Mouse (Mus musculus) stomach, postnatal 0 days (tissue): ENCODE results near the gene Gm10778. TPM values are rescaled to one million over a fixed set of nuclear protein-coding genes. Genes with fewer than 3 reads are reported as not detected.
"Not testable (repeated sequence)": the region's sequence is repeated elsewhere in the genome, so short reads cannot be mapped to it uniquely, and the experiment has no call there.

Source experiments
- ATAC-seq: fragments of 200-750 bp; cut with Nextera tagmentation; 2 replicates; pipeline ENCODE4 v1.8.0; 2017; ENCODE audit not compliant: low FRiP score, low TSS enrichment
- DNase-seq: peaks from one replicate; pipeline ENCODE4 v3.0.0-alpha.2; 2016; ENCODE audit warnings: low spot score
- H3K27ac ChIP-seq: fragments of 300-500 bp; sonication (generic); replicated peaks from 2 replicates; pipeline ENCODE4 v1.5.1; 2014; ENCODE audit warnings: mild to moderate bottlenecking, control low read depth
- H3K27me3 ChIP-seq: fragments of 300-500 bp; sonication (generic); 2 replicates; pipeline ENCODE4 v1.6.1; 2014; ENCODE audit warnings: low read length; ENCODE audit not compliant: control insufficient read depth, insufficient read depth
- H3K36me3 ChIP-seq: fragments of 300-500 bp; sonication (generic); 2 replicates; pipeline ENCODE4 v1.6.1; 2014; ENCODE audit warnings: low read length, mixed read lengths; ENCODE audit not compliant: control insufficient read depth, insufficient read depth
- H3K4me1 ChIP-seq: fragments of 300-500 bp; sonication (generic); replicated peaks from 2 replicates; pipeline ENCODE4 v1.6.1; 2014; ENCODE audit warnings: antibody characterized with exemption; ENCODE audit not compliant: control insufficient read depth, insufficient read depth
- H3K4me2 ChIP-seq: fragments of 300-500 bp; sonication (generic); replicated peaks from 2 replicates; pipeline ENCODE4 v1.6.1; 2014; ENCODE audit warnings: low read depth, mild to moderate bottlenecking, control low read depth, moderate library complexity
- H3K4me3 ChIP-seq: fragments of 300-500 bp; sonication (generic); 2 replicates; pipeline ENCODE4 v1.5.1; 2014; ENCODE audit warnings: low read depth, low read length, control low read depth
- H3K9ac ChIP-seq: fragments of 300-500 bp; sonication (generic); 2 replicates; pipeline ENCODE4 v1.6.1; 2014; ENCODE audit warnings: mild to moderate bottlenecking, low read length, control low read depth, mixed read lengths
- H3K9me3 ChIP-seq: fragments of 300-500 bp; sonication (generic); 2 replicates; pipeline ENCODE4 v1.6.1; 2016; ENCODE audit warnings: low read length; ENCODE audit not compliant: control insufficient read depth
- CTCF ChIP-seq: IDR thresholded peaks from 2 replicates; pipeline ENCODE4 v1.5.1; 2016; ENCODE audit warnings: antibody characterized with exemption, low read depth, mild to moderate bottlenecking, moderate library complexity
- EP300 ChIP-seq: optimal IDR thresholded peaks from 2 replicates; pipeline ENCODE3; 2016; ENCODE audit warnings: antibody characterized with exemption
- WGBS: fragments of 180-500 bp; shearing (Covaris S2); extraction: QIAGEN DNeasy Blood & Tissue Kit; methylation state at CpG from one replicate; pipeline ENCODE4 v1.1.7; 2014; 5-methylcytosine and 5-hydroxymethylcytosine counted together
- polyA plus RNA-seq: library from polyadenylated mRNA; unstranded; fragments of >200 nt; fragmentation: Nextera tagmentation; extraction: Ambion mirVana; gene quantifications from 2 replicates; pipeline ENCODE4 v1.2.1, GENCODE M21; 2015

The Gm10778 gene
- polyA plus RNA-seq: 2.4 TPM in 2 replicates

DNA sequence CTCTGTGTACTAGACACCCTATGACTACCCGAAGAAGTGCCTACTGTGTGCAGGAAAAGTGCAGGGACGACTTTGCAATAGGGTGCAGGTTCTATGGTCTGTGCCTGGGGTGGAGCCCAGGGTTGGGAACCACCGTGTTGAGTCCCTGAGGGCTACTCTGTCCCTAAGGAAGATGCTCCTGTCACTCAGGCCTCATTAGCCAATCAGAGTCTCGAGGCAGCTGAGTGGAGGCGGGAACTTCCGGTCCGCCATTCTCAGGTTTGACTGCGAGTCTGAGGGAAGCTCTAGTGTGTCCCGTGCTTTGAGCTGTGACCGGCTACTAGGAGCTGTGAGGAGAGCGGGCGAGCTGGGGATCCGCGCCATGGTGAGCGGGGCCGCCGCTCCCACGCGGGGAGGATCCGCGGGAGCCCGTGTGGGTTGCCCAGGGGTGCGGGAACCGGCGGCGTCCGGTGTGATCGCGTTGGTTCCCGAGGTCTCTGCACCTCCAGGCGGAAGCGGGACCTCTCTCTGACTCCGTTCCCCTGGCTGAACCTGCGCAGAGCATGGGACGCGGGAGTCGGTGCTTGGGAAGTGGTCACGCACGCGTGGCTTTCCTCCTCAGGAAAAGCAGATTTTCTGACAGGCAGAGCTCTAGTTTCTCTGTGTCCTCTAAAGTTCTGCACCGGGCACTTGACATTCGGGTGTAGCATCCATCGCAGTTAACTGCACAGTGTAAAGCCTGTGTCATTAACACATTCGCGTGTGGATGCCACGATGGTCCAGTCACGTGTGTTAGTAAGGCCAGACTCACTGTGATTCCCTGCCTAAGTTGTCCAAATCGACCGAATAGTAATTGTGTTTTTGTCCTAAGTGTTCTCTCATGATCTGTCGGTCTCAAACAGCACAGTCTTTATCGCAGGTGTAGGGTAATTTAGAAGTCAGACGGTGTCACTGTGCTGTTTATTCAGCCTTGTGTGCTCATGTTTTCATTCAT lies at the start of gene Gm10778:
Gene Gm10778 (plus strand): TSS at position 257 of the 973 bp plus-strand sequence.
- 2% methylated on average over 24 of the region's 52 CpGs for WGBS
- peak within 1 kb of the TSS; percentile 50 for H3K4me2 ChIP-seq
- H3K4me3 ChIP-seq: peak within 1 kb of the TSS; percentile 54
- ATAC-seq (peak; percentile 92), DNase-seq (peak; percentile 88)
- H3K9me3 ChIP-seq, H3K36me3 ChIP-seq, H3K27me3 ChIP-seq, H3K4me1 ChIP-seq: not testable (repeated sequence)
- H3K27ac ChIP-seq: peak within 1 kb of the TSS; percentile 83
- peak within 1 kb of the TSS; percentile 68 for H3K9ac ChIP-seq

DNA sequence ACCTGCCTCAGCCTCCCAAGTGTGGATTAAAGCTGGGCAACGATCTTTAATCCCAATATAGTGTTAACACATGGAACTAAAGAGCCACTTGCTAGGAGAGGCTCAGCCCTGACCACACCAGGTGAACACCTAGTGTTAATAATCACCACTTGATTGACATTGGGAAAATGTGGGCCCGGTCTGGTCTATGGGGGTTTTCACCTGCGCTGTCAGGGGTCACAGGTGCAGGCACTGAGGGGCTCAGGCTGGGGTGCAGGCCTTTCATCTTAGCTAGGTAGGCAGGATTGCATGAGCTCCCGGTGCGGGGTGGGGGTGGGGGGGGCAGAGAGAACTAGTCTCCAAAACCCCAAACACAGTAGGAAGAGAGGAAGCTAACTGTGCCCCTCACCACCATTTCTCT lies 49.2 kb upstream of the Gm10778 start:
- ATAC-seq (no peak), DNase-seq (no peak)
- no peaks in the 10 kb centered on the region for H3K36me3 ChIP-seq
- TF ChIP-seq CTCF (no peak), EP300 (no peak)
- peaks cover 9% of the 10 kb centered on the region for H3K4me1 ChIP-seq
- no peak overlapping the region for H3K27ac ChIP-seq
- no peaks in the 10 kb centered on the region for H3K27me3 ChIP-seq
- no peak overlapping the region for H3K4me2 ChIP-seq
- WGBS: 57% methylated on average over 5 of the region's 5 CpGs
- no peak overlapping the region for H3K4me3 ChIP-seq
- H3K9ac ChIP-seq: no peak overlapping the region
- H3K9me3 ChIP-seq: no peaks in the 10 kb centered on the region

DNA sequence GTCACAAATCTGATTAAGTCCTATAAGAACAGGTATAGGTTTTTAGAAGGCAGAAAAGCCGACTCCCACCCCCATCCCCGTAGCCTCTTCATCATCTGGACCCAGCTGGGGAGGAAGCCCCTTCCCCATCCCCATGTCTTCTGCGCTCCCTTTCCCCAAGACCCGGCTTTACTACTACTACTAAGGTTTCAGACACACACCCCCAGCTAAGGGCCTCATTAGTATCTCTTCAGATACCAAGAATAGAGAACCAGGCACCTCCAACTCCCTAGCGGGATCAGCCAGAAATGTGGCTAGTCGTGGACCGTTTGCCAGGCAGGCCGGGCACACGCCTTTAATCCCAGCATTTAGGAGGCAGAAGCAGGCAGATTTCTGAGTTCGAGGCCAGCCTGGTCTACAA lies 48.8 kb upstream of the Gm10778 start:
- 58% methylated on average over 10 of the region's 10 CpGs for WGBS
- ATAC-seq (no peak), DNase-seq (no peak)
- H3K27ac ChIP-seq: no peak overlapping the region
- H3K4me1 ChIP-seq: peaks cover 9% of the 10 kb centered on the region
- no peaks in the 10 kb centered on the region for H3K27me3 ChIP-seq
- no peaks in the 10 kb centered on the region for H3K36me3 ChIP-seq
- H3K9me3 ChIP-seq: no peaks in the 10 kb centered on the region
- H3K4me2 ChIP-seq: no peak overlapping the region
- H3K4me3 ChIP-seq: no peak overlapping the region
- no peak overlapping the region for H3K9ac ChIP-seq
- TF ChIP-seq CTCF (no peak), EP300 (no peak)

DNA sequence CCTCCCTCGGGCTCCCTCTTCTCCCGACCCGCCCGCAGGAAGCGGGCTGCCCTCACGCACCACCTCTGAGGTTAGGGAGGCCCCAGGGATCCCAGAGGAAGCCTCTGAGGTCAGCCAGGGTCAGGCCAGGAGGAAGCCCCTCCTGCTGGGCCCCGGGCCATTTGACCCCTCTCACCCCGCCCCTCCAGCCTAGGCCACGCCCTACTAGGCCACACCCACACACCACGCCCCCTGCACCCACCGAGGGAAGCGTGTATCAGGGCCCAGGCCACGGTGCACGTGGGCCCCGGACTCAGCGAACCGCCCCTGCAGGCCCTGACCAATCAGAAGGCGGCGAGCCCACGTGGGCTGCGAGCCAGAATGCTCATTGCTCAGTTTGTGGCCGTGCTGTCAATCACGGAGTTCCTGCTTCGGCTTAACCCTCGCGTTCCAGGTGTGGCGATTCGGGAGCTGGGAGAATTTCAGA lies 48.1 kb upstream of the Gm10778 start, which contains the start of gene Tle6:
Gene Tle6 (minus strand): TSS at position 336 of the 466 bp plus-strand sequence.
- Histone ChIP-seq H3K4me3 (0 out of 2 replicates have a peak within 1 kb of the TSS, but pooled peaks have one; percentile 12), H3K36me3 (no peaks in the 10 kb centered on the region), H3K4me2 (peak within 1 kb of the TSS; percentile 51), H3K9me3 (no peaks in the 10 kb centered on the region), H3K9ac (0 out of 2 replicates have a peak within 1 kb of the TSS, but pooled peaks have one; percentile 38), H3K27ac (peak within 1 kb of the TSS; percentile 49; the same call in 1 of the 2 replicates), H3K4me1 (peaks cover 12% of the 10 kb centered on the region), H3K27me3 (no peaks in the 10 kb centered on the region)
- ATAC-seq (peak; percentile 85), DNase-seq (peak; percentile 97)
- under 1% methylated on average over 27 of the region's 28 CpGs for WGBS
- TF ChIP-seq EP300: no peak
- TF ChIP-seq CTCF: 0 out of 2 replicates have a peak, but pooled peaks have one; percentile 1

DNA sequence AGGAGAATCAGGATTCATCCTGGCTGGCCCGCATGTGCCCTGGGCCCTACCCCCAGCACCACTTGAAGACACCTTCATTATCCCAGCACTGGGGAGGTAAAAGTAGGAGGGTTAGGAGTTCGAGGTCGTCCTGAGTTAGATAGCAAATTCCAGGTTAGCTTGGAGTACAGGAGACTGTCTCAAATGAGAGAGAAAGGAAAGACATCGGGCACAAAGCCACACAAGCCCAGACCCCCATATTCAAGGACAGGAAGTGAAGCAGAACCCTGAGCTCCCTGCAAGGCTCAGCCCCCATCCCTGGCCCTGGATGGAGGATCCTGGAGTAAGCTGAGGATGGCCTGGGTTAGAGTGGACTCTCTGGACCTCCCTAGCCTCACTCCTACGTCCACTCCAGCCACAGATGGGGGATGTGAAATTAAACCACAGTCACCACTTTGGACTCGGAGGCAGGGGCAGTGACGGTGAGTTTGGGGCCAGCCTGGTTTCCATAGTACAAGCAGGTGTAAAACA lies 47.4 kb upstream of the Gm10778 start:
- Histone ChIP-seq H3K9me3 (no peaks in the 10 kb centered on the region), H3K4me1 (peaks cover 9% of the 10 kb centered on the region), H3K27me3 (no peaks in the 10 kb centered on the region), H3K27ac (no peak overlapping the region), H3K4me3 (0 out of 2 replicates have a peak overlapping the region, but pooled peaks have one; percentile 12), H3K4me2 (peak overlapping the region; percentile 51), H3K36me3 (no peaks in the 10 kb centered on the region), H3K9ac (0 out of 2 replicates have a peak overlapping the region, but pooled peaks have one; percentile 38)
- DNase-seq: no peak
- ATAC-seq: no peak
- TF ChIP-seq CTCF (no peak), EP300 (no peak)
- WGBS: 41% methylated on average over 7 of the region's 7 CpGs
